Mouse (Mus musculus) midbrain, embryonic 11.5 days (tissue): Measurements from ENCODE around the gene Adal. TPM values are rescaled to one million over a fixed set of nuclear protein-coding genes. Genes with fewer than 3 reads are reported as not detected.
A peak's percentile ranks its signal among the peaks of the same experiment; 100 is the strongest.

ENCODE experiments used
- ATAC-seq: fragments of 200-750 bp; cut with Nextera tagmentation; 2 replicates; pipeline ENCODE4 v1.8.0; 2017; ENCODE audit warnings: moderate TSS enrichment, moderate library complexity; ENCODE audit not compliant: low FRiP score
- DNase-seq: peaks from one replicate; pipeline ENCODE4 v3.0.0; 2015; ENCODE audit warnings: low spot score; ENCODE audit errors: missing footprints
- H3K27ac ChIP-seq: fragments of 300-500 bp; sonication (generic); 2 replicates; pipeline ENCODE4 v1.5.1; 2014; ENCODE audit warnings: low read depth, low read length
- H3K27me3 ChIP-seq: fragments of 300-500 bp; sonication (generic); 2 replicates; pipeline ENCODE4 v1.6.1; 2014; ENCODE audit warnings: mild to moderate bottlenecking, low read length, moderate library complexity, mixed read lengths; ENCODE audit not compliant: control insufficient read depth, insufficient read depth
- H3K36me3 ChIP-seq: fragments of 300-500 bp; sonication (generic); 2 replicates; pipeline ENCODE4 v1.6.1; 2014; ENCODE audit warnings: mild to moderate bottlenecking, low read length, moderate library complexity, mixed read lengths; ENCODE audit not compliant: control insufficient read depth, insufficient read depth
- H3K4me1 ChIP-seq: fragments of 300-500 bp; sonication (generic); 2 replicates; pipeline ENCODE4 v1.6.1; 2014; ENCODE audit warnings: low read length; ENCODE audit not compliant: control insufficient read depth, insufficient read depth
- H3K4me2 ChIP-seq: fragments of 300-500 bp; sonication (generic); 2 replicates; pipeline ENCODE4 v1.6.1; 2014; ENCODE audit warnings: mild to moderate bottlenecking, moderate library complexity
- H3K4me3 ChIP-seq: fragments of 300-500 bp; sonication (generic); 2 replicates; pipeline ENCODE4 v1.5.1; 2014; ENCODE audit warnings: low read depth, low read length
- H3K9ac ChIP-seq: fragments of 300-500 bp; sonication (generic); 2 replicates; pipeline ENCODE4 v1.6.1; 2014; ENCODE audit warnings: low read length
- H3K9me3 ChIP-seq: fragments of 300-500 bp; sonication (generic); 2 replicates; pipeline ENCODE4 v1.6.1; 2016; ENCODE audit warnings: low read length; ENCODE audit not compliant: control insufficient read depth
- WGBS: fragments of 180-500 bp; shearing (Covaris S2); extraction: QIAGEN DNeasy Blood & Tissue Kit; methylation state at CpG from one replicate; pipeline ENCODE4 v1.1.7; 2014; 5-methylcytosine and 5-hydroxymethylcytosine counted together
- polyA plus RNA-seq: library from polyadenylated mRNA; unstranded; fragments of >200 nt; fragmentation: Nextera tagmentation; extraction: Ambion mirVana; gene quantifications from 2 replicates; pipeline ENCODE4 v1.2.1, GENCODE M21; 2014

Gene Adal
- polyA plus RNA-seq, 1 experiment from 2014 or later, result 35.4 TPM

- DNase-seq, result no peak
- Histone ChIP-seq H3K9ac (no peak overlapping the region), H3K27ac (no peak overlapping the region), H3K4me1 (no peaks in the 10 kb centered on the region), H3K36me3 (no peaks in the 10 kb centered on the region), H3K9me3 (no peaks in the 10 kb centered on the region), H3K4me3 (no peak overlapping the region), H3K27me3 (no peaks in the 10 kb centered on the region), H3K4me2 (no peak overlapping the region)
- WGBS, result 66% methylated on average over 1 of the region's 1 CpGs
- ATAC-seq, result no peak
These were observed 7.4 kb upstream of the Adal start for GRCm38 (mm10) chr2:121132822-121133221.

GRCm38 (mm10) chr2:121137371-121137770, 2.9 kb upstream of the Adal start:
- Histone ChIP-seq H3K4me3 (no peak overlapping the region), H3K9me3 (peaks cover 6% of the 10 kb centered on the region; the same call in 1 of the 2 replicates), H3K27me3 (no peaks in the 10 kb centered on the region), H3K27ac (no peak overlapping the region), H3K9ac (no peak overlapping the region), H3K4me2 (no peak overlapping the region), H3K4me1 (peaks cover 17% of the 10 kb centered on the region), H3K36me3 (peaks cover 13% of the 10 kb centered on the region)
- ATAC-seq (no peak), DNase-seq (no peak)
- WGBS, result 98% methylated on average over 4 of the region's 4 CpGs

- Histone ChIP-seq H3K27me3 (no peaks in the 10 kb centered on the region), H3K4me1 (peaks cover 17% of the 10 kb centered on the region), H3K4me2 (peak overlapping the region; percentile 95), H3K36me3 (peaks cover 13% of the 10 kb centered on the region), H3K9ac (peak overlapping the region; percentile 85), H3K4me3 (peak overlapping the region; percentile 67), H3K27ac (peak overlapping the region; percentile 96), H3K9me3 (peaks cover 6% of the 10 kb centered on the region; the same call in 1 of the 2 replicates)
- WGBS, result 59% methylated on average over 29 of the region's 29 CpGs
- DNase-seq (no peak), ATAC-seq (no peak; the same call in 1 of the 2 replicates)
These were observed 786 bp upstream of the Adal start for GRCm38 (mm10) chr2:121139266-121140017.

DNA sequence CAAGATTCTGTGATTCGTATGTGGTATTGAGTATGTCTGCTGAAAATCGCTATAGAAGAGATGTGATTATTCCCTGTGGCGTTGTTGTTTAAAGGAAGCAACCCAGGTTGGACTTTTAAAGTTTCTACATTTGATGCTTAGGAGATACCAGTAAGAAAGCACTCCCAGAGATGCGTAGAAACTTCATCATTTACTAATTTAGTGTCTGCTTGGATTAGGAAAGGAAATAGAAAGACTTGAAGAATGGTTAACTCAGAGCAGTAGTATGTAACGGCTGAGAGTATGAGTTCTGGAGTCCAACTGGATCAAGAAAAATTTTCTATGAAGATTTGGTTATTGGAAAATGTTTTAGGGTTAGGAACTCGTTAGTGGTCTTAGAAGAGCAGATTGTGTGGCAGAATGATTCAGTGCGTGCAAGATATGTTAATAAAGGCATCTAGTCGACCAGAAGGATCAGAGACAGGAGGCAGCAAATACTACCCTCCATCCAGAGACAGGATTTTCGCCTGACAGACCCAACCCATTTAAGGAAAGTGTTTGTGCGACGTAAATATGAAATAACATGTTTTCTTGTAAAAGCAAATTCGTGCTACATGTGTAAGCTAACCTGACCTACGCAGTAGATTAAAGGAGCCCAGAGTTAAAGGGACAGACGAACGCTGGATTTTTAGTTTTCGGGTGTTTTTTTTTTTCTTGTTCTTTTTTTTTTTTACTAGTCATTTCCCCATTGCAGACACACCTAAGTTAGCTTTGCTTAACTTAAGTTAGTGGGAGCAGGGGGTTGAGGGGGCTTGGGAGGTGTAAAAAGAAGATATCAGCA, 1.2 kb downstream of the Adal start:
- WGBS, result 81% methylated on average over 16 of the region's 16 CpGs
- peak; percentile 87 for DNase-seq
- Histone ChIP-seq H3K9me3 (peaks cover 6% of the 10 kb centered on the region; the same call in 1 of the 2 replicates), H3K4me1 (peaks cover 17% of the 10 kb centered on the region), H3K4me2 (peak overlapping the region; percentile 95), H3K36me3 (peaks cover 13% of the 10 kb centered on the region), H3K27me3 (no peaks in the 10 kb centered on the region), H3K9ac (peak overlapping the region; percentile 85), H3K4me3 (peak overlapping the region; percentile 67), H3K27ac (0 out of 2 replicates have a peak overlapping the region, but pooled peaks have one; percentile 96)
- ATAC-seq, result no peak

GRCm38 (mm10) chr2:121142415-121142814, 2.2 kb downstream of the Adal start:
- 55% methylated on average over 2 of the region's 2 CpGs for WGBS
- no peak for DNase-seq
- H3K4me2 ChIP-seq, result no peak overlapping the region
- H3K27me3 ChIP-seq, result no peaks in the 10 kb centered on the region
- no peak for ATAC-seq
- H3K9me3 ChIP-seq, result peaks cover 6% of the 10 kb centered on the region; the same call in 1 of the 2 replicates
- no peak overlapping the region for H3K27ac ChIP-seq
- H3K4me3 ChIP-seq, result no peak overlapping the region
- peaks cover 17% of the 10 kb centered on the region for H3K4me1 ChIP-seq
- no peak overlapping the region for H3K9ac ChIP-seq
- peaks cover 15% of the 10 kb centered on the region for H3K36me3 ChIP-seq

DNA sequence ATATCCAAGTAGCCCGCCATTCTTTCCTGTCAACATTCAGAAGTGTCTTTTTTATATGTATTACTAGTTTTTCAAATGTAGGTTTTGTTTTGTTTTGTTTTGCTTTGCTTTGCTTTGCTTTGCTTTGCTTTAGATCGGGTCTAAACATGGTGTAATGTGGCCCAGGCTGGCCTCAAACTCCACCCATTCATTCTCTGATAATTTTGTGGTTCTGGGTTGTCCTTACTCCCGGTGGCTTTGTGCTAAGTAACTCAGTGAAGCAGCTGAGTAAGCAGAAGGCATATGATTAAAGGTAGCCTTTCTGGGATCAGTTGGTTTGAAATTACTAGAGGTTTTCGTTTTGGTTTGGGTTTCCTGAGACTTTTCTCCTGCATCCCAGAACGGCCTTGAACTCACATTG, 9.5 kb downstream of the Adal start:
- H3K9ac ChIP-seq, result no peak overlapping the region
- H3K27me3 ChIP-seq, result no peaks in the 10 kb centered on the region
- peaks cover 5% of the 10 kb centered on the region for H3K36me3 ChIP-seq
- no peaks in the 10 kb centered on the region for H3K9me3 ChIP-seq
- no peaks in the 10 kb centered on the region for H3K4me1 ChIP-seq
- H3K27ac ChIP-seq, result no peak overlapping the region
- H3K4me3 ChIP-seq, result no peak overlapping the region
- H3K4me2 ChIP-seq, result no peak overlapping the region
- 90% methylated on average over 5 of the region's 5 CpGs for WGBS
- ATAC-seq (no peak), DNase-seq (no peak)

DNA sequence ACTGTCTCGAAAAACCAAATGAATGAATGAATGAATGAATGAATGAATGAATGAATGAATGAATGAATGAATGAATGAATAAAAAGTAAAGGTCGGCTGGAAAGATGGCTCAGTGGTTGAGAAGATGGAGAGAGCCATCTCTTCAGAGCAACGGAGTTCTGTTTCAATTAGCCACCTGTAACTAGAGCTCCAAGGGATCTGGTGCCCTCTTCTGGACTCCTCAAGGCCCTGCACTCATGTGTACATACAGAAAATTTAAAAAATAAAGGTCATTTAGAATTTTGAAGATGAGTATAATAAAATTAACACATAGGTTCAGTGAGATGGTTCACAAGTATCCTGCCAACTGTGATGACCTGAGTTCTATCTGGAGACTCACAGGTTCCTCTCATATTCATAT, 12.9 kb downstream of the Adal start:
- Histone ChIP-seq H3K4me2 (no peak overlapping the region), H3K36me3 (peaks cover 7% of the 10 kb centered on the region), H3K9me3 (no peaks in the 10 kb centered on the region), H3K9ac (no peak overlapping the region), H3K27me3 (no peaks in the 10 kb centered on the region), H3K4me1 (no peaks in the 10 kb centered on the region), H3K27ac (no peak overlapping the region), H3K4me3 (no peak overlapping the region)
- no peak for DNase-seq
- 84% methylated on average over 3 of the region's 3 CpGs for WGBS
- ATAC-seq, result no peak

GRCm38 (mm10) chr2:121169173-121169572, 28.9 kb downstream of the Adal start:
- 75% methylated on average over 4 of the region's 4 CpGs for WGBS
- H3K9me3 ChIP-seq, result no peaks in the 10 kb centered on the region
- DNase-seq (no peak), ATAC-seq (no peak)
- no peak overlapping the region for H3K27ac ChIP-seq
- H3K27me3 ChIP-seq, result no peaks in the 10 kb centered on the region
- H3K4me3 ChIP-seq, result peak overlapping the region; percentile 72; the same call in 1 of the 2 replicates
- H3K9ac ChIP-seq, result peak overlapping the region; percentile 84
- H3K4me2 ChIP-seq, result peak overlapping the region; percentile 82
- peaks cover 6% of the 10 kb centered on the region for H3K36me3 ChIP-seq
- H3K4me1 ChIP-seq, result peaks cover 20% of the 10 kb centered on the region

DNA sequence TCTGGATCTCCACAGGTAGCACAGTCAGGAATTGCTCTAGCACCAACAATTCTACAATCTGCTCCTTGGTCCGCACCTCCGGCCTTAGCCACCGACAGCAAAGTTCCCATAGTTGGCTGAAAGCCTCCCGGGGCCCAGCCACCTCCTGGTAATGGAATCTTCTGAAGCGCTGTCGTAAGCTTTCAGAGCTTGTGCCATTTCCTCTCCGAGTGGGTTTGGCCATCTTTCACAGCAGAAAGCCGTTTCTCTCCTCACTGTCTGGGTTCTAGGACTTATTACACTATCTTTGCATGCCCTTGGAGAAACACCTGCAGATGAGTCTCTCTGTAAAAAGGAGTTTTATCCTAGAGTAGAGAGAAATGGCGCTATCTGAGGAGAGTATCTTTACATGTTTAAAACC, 29.7 kb downstream of the Adal start:
- H3K9ac ChIP-seq, result peak overlapping the region; percentile 84
- peak overlapping the region; percentile 72 for H3K4me3 ChIP-seq
- peaks cover 6% of the 10 kb centered on the region for H3K36me3 ChIP-seq
- H3K4me2 ChIP-seq, result peak overlapping the region; percentile 82
- WGBS, result 9% methylated on average over 9 of the region's 9 CpGs
- H3K27me3 ChIP-seq, result no peaks in the 10 kb centered on the region
- DNase-seq (peak; percentile 88), ATAC-seq (no peak)
- H3K27ac ChIP-seq, result no peak overlapping the region
- peaks cover 20% of the 10 kb centered on the region for H3K4me1 ChIP-seq
- H3K9me3 ChIP-seq, result no peaks in the 10 kb centered on the region
